Mouse (Mus musculus): ENCODE measurements around the gene Krtap5-2.
A peak's percentile ranks its signal among the peaks of the same experiment; 100 is the strongest.
"Not testable (repeated sequence)": the region's sequence is repeated elsewhere in the genome, so short reads cannot be mapped to it uniquely, and the experiment has no call there.

Krtap5-2 gene

DNA sequence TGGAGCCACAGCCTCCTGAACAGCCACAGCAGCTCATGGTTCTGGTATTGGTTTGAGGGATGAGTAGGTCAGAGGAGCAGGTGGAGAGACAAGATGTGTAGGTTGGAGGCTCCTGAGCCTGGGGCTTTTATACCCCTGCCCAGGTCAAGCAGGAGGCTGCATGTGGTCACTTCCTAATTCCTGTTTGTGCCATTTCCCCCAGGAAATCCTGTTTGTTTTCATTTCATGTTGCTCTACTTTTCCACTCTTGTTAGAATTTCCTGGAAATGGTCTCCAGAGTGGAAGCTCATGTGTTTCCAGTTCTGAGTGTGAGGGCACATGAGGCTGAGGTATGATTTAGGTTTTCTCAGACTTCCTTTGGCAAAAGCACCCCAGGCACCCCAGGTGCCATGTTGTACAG is at the start of gene Krtap5-2:
Krtap5-2 (minus strand) TSS at position 101 of the 400 bp plus-strand sequence.
- DNase-seq (ENCODE audit: low read depth, low spot score) = not testable (repeated sequence)

DNA sequence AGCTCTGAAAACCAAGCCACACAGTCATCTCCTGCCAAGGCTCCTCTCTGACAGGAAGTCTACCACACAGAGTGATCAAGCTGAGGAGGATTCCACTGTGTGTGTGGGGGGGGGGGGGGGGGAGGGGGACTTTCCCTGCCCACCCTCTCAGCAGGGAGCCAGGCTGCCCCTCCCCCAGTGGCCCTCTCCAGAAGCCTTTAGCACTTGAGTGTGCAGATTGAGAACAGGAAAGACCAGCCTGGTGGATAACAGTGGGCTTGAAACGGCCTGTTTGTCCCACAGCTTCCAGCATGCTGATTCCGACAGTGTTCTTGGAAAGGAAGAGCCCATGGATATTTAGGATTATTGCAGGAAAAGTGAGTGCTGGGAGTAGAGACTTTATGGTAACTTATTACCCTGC is 48.7 kb upstream of the Krtap5-2 start:
- DNase-seq (ENCODE audit: low read depth, low spot score) = no peak

DNA sequence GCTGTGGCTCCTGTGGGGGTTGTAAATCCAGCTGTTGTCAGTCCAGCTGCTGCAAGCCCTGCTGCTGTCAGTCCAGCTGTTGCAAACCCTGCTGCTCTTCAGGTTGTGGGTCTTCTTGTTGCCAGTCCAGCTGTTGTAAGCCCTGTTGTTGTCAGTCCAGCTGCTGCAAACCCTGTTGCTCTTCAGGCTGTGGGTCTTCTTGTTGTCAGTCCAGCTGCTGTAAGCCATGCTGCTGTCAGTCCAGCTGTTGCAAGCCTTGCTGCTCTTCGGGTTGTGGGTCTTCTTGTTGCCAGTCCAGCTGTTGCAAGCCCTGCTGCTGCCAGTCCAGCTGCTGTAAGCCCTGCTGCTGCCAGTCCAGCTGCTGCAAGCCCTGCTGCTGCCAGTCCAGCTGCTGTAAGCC is 36.3 kb upstream of the Krtap5-2 start:
- DNase-seq (ENCODE audit: low read depth, low spot score) = not testable (repeated sequence)

DNA sequence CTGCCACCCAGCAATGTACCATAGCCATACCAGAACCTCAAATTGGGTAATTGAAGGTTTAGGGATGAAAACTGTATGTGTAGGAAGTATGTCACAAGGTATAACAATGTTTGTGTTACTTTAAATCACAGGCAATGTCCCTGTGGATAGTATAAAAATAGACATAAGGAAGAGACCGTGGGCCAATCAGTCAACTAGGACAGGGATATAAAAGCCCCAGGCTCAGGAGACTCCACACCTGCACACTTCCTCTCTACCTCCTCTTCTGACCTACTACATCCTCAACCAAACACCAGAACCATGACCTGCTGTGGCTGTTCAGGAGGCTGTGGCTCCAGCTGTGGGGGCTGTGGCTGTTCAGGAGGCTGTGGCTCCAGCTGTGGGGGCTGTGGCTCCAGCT is 35.8 kb upstream of the Krtap5-2 start, which contains the start of gene Gm7579:
Gm7579 (plus strand) TSS at position 301 of the 400 bp plus-strand sequence.
- no peak for DNase-seq (ENCODE audit: low read depth, low spot score)

DNA sequence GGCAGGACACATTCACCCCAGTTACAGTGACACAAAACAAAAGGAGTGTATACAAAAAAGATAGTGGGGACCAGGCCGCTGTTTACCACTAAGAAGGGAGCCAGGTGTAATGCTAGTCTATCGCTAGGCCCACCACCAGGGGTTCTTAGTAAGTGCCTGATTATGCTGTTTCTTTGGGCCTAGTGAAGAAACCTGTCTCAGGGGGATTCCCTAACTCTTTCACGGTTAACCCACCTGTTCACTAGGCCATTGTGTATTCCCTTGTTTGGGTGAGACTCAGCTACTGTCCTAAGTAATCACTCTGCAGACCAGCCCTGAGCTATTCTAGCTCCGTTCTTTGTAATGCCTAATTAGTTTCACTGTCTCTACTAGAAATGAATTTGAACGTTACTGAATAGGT is 31.1 kb upstream of the Krtap5-2 start:
- not testable (repeated sequence) for DNase-seq (ENCODE audit: low read depth, low spot score)

DNA sequence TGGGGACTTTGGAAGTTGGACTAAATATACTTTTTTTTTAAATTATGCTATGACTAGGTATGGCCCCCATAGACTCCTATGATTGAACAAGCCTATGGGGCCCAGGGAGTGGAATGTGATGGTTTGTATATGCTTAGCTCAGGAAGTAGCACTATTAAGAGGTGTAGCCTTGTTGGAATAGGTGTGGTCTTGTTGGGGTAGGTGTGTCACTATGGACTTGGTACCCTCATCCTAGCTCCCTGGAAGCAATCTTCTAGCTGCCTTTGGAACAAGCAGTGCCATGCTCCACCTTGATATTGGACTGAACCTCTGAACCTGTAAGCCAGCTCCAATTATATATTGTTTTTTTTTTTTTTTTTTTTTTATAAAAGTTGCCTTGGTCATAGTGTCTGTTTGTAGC is 29.7 kb upstream of the Krtap5-2 start:
- DNase-seq (ENCODE audit: low read depth, low spot score) = no peak

DNA sequence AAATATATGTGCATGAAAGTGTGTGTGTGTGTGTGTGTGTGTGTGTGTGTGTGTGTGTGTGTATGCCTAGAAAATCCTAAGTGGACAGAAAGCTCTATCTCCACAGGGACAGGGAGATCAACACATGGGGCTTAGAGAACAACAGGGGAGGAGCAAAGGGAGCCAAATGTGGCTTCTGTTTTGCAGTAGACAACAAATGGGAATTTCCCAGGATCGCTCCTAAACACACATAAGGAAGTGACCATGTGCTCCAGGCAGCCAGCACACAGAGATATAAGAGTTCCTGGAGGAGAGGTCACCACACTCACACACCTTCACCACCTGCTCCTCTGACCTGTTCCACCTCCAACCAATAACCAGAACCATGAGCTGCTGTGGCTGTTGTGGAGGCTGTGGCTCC is 25.3 kb upstream of the Krtap5-2 start, which contains the start of gene Krtap5-3:
Krtap5-3 (plus strand) TSS at position 301 of the 400 bp plus-strand sequence.
- DNase-seq (ENCODE audit: low read depth, low spot score) = no peak

DNA sequence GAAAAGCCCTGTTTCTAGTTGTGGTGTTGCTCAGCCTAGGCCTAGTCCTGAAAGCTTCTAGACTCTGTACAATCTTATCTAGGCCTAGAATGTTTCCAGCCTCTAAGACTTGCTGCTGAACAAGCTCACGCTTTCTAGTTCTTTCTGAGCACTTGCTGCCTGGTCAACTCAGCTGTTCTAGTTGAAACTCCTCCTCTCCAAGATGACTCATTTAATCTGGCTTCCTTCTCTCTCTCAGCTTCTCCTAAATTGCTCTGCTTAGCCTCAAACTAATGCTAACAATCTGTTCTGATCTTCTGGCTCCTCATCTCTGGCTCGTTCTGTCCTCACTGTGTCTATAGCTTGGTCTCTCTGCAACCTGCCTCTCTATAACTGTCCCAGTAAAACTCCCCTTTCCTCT is 22.9 kb upstream of the Krtap5-2 start:
- no peak for DNase-seq (ENCODE audit: low read depth, low spot score)

DNA sequence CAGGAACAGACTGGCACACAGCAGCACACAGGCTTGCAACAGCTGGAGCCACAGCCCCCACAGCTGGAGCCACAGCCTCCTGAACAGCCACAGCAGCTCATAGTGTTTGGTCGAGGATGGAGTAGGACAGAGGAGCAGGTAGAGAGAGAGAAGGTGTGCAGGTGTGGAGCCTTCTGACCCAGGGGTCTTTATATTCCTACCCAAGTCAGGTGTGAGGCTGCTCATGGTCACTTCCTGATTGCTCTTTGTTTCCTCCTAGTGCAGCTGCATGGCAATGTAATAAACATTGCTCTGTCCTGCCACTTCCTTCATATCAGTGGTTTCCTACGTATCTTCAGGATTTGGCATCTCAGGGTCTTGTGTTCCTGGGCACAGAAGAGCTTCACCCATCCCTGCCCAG is 14.5 kb upstream of the Krtap5-2 start, which contains the start of gene Gm10153:
Gm10153 (minus strand) TSS at position 101 of the 400 bp plus-strand sequence.
- no peak for DNase-seq (ENCODE audit: low read depth, low spot score)

DNA sequence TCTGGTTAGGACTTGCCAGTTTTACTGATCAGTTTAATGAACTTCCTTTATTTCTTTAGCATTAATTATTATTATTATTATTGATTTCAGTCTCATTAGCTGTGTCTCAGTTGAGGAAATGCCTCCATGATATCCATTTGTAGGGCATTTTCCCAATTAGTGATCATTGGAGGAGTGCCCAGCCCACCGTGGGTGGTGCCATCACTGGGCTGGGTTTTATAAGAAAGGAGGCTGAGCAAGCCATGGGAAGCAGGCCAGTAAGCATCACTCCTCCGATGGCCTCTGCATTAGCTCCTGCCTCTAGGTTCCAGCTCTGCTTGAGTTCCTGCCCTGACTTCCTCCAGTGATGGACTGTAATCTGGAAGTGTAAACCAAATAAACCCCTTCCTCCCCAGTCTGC is 12.4 kb upstream of the Krtap5-2 start:
- no peak for DNase-seq (ENCODE audit: low read depth, low spot score)

DNA sequence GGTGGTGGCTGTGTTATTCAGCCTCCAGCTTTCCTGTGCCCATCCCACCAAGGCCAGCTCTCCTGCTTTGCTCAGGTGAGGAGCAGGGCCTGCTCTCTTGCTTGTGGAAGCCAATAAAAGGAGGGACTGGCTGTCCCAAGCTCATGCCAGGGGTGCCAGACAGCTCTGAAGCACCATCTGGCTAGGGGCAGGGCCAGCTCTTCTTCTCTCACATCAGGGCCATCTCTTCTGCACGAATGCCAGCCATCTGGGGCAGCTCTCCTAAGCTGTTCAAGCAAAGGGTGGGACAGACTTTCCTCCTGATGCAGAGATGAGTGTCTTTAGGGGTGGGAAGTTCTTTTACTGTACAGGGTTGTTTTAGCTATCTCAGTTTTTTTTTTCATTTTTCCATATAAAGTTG is 5.2 kb upstream of the Krtap5-2 start:
- DNase-seq (ENCODE audit: low read depth, low spot score) = no peak

DNA sequence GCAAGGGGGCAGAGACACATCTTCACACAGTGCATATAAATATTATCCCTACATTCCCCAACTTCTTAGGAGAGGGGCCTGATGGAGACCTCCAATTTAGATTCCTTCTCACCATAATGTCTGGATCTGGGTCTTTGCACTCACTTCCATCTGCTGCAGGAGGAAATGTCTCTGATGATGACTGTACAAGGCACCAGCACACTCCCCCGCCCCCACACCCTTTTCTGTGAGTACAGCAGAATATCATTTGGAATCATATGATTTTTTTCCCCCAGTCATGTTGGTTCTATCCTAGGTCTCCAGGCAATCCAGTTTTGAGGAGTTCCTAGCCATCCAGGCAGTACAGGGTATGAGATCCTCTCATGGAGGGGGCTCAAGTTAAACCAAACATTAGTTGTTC is 2.9 kb upstream of the Krtap5-2 start:
- DNase-seq (ENCODE audit: low read depth, low spot score) = no peak

DNA sequence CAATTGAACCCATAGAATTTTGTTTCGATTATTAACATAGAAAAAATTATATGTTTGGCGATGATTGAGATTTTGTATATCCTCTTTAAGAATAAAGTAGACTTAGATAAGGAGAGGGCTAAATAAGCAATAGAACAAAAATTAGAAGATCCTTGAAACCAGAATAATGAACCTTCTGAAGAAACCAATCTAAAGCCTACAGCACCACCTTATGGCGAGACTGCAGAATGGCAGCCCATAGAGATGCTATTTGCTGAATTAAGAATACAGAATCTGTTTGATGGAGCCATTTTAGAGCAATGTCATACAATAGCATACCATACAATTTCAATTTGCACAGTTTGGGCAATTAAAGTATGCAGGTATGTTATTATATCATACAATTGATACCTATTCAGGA is 6.0 kb downstream of the Krtap5-2 start:
- peak; percentile 14 for DNase-seq (ENCODE audit: low read depth, low spot score)

DNA sequence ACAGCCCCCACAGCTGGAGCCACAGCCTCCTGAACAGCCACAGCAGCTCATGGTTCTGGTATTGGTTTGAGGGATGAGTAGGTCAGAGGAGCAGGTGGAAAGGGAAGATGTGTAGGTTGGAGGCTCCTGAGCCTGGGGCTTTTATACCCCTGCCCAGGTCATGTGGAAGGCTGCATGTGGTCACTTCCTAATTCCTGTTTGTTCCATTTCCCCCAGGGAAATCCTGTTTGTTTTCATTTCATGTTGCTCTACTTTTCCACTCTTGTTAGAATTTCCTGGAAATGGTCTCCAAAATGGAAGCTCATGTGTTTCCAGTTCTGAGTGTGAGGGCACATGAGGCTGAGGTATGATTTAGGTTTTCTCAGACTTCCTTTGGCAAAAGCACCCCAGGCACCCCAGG is 10.2 kb downstream of the Krtap5-2 start, which contains the start of gene Gm4553:
Gm4553 (minus strand) TSS at position 101 of the 400 bp plus-strand sequence.
- DNase-seq (ENCODE audit: low read depth, low spot score) = not testable (repeated sequence)

DNA sequence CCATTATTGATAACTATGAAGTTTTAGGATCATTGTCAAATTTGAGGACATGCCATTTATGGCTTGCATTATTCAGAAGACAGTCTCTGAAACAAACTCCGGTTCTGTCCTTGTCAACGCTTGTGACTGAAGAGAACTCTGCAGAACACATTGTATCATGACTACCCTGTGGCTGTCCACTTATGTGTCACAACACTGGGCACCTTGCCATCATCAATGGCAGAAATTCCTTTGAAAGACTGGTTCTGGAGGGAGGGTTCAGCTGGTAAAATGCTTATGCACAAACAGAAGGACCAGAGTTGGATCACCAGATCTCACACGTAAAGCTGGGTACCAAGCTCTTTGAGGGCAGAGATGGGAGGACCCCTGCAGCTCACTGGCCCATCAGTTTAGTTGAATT is 16.4 kb downstream of the Krtap5-2 start:
- no peak for DNase-seq (ENCODE audit: low read depth, low spot score)

DNA sequence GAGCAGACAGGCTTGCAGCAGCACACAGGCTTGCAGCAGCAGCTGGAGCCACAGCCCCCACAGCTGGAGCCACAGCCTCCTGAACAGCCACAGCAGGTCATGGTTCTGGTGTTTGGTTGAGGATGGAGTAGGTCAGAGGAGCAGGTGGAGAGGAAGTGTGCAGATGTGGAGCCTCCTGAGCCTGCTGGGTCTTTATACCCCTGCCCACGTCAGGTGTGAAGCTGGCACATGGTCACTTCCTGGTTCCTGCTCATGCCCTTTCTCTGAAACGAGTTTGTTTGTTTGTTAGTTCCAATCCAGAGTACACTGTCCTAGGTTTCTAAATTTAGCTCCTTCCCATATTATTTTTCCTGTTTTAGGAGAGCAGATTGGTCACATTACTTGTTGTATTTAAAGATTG is 18.8 kb downstream of the Krtap5-2 start, which contains the start of gene Gm29735:
Gm29735 (minus strand) TSS at position 101 of the 400 bp plus-strand sequence.
- not testable (repeated sequence) for DNase-seq (ENCODE audit: low read depth, low spot score)

DNA sequence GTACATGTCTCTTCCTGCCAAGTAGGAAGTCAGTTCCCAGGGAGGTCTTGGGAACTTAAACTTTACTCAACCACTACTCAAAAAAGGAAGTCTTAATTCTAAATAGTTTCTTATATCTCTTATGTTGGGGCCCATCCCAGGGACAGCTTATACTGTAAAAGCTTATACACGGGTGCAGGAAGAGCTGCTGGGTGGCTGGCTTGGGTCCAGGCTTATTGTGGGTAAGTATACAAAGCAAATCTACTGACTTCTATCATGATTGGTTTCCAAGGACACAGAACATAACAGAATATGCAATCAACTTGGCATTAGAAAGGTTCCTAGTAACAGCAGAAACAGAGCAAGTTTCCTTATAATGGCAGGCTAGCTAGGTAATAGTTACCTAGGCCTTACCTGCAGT is 20.5 kb downstream of the Krtap5-2 start:
- DNase-seq (ENCODE audit: low read depth, low spot score) = no peak

DNA sequence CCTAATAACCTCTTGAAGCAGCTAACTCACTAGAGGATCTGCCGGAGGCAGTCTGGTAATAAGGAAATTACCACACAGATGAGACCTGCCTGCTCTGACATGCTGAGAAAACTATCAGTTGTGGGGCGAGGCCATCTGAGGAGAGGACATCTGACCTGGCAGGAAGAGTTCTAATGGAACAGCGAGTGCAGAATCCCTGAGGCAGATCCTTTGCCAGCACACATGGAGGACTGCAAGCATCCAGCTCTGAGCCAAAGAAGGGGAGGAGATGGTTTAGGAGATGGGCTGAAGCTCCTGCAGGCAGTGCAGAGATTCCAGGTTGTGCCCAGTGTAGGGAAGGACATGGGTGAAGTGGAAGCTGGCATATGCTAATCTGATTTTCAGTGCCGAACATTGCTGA is 23.6 kb downstream of the Krtap5-2 start:
- DNase-seq (ENCODE audit: low read depth, low spot score) = no peak

DNA sequence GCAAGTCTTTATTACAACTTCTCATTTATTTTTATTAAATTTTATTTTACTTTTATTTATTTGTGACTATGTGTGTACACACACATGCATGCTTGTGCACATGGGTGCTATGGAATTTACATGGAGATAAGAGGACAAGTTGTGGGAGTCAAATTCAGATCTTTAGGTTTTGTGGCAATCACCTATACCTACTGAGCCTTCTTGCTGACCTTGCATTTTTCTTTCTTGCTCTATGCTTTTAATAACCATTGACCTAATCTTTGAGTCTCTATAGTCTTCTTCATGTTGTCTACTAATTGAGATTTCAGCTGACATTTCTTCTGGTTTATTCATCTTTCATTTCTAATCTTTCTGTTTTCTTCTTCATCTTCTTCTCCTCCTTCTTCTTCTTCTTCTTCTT is 27.2 kb downstream of the Krtap5-2 start:
- no peak for DNase-seq (ENCODE audit: low read depth, low spot score)

DNA sequence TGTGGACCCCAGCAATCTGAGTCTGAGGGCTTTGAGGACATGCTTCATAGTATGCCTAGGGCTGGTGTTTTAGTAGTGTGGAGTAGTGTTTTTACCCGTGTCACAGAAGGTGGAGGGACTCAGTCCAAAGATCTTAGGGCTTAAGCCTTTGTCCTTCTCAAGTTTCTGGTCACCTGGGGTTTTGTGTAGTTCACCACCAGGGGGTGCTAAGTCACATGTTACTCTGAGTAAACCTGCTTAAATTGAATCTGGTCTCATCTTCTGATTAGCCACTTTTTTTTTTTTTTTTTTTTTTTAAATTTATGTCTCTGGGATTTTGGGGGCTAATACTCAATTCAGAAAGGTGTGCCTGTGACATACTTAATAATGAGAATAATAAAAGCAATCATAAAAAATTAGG is 29.8 kb downstream of the Krtap5-2 start:
- DNase-seq (ENCODE audit: low read depth, low spot score) = no peak

DNA sequence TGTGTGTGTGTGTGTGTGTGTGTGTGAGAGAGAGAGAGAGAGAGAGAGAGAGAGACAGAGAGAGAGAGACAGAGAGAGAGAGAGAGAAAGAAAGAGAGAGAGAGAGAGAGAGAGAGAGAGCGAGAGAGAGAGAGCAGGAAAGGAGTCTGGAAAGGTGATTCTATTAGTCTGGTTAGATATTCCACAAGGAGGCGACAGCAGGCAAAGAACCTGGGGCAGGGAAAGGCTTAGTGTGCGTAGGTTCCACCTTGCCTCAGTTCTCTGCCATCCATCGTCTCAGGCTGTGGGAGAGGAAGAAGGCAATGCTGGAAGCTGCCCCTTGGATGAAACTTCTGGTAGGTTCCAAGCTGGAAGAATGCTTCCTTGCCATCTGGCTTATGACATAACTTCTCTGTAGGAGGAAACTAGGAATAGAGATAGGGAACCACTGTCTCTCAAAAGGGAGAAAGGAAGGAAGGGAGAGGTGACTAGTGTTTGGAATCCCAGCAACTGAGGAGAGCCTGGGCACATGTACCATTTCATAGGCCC is 30.3 kb downstream of the Krtap5-2 start:
- no peak for DNase-seq (ENCODE audit: low read depth, low spot score)

DNA sequence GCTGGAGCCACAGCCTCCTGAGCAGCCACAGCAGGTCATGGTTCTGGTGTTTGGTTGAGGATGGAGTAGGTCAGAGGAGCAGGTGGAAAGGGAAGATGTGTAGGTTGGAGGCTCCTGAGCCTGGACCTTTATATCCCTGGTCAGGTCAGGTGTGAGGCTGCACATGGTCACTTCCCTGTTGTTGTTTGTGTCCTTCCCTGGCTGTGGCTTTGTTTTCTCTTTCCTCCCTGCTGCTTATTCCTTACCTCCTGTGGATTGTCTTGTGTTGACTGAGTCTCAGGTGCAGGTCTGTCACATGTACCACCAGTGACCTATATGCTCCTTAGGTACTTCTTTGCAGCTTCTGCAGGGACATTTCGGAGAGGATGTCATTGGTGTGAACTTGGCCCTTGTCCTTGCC is 31.3 kb downstream of the Krtap5-2 start, which contains the start of gene Gm45337:
Gm45337 (minus strand) TSS at position 101 of the 400 bp plus-strand sequence.
- no peak for DNase-seq (ENCODE audit: low read depth, low spot score)

DNA sequence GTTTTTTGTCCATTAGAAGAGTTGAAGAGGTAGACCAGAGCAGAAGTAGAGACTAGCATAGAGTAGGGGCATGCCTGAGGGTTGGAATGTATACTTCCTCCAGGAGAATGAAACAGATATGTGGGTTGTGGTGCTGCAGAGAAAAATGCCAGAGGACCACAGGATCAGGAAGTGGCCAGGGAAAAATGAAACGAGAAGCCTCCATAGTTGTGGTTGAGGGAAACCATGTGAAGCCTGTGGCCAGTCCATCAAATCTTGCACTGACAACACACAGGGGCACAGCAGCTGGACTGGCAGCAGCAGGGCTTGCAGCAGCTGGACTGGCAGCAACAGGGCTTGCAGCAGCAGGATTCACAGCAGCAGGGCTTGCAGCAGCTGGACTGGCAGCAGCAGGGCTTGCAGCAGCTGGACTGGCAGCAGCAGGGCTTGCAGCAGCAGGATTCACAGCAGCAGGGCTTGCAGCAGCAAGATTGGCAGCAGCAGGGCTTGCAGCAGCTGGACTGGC is 32.2 kb downstream of the Krtap5-2 start:
- not testable (repeated sequence) for DNase-seq (ENCODE audit: low read depth, low spot score)

Measured in brain, embryonic 18.5 days (tissue).